Mouse (Mus musculus) erythroblast, embryonic 14.5 days (primary cell): Measurements from ENCODE around the gene Arhgap15.

Experiments
- GATA1 ChIP-seq: IDR thresholded peaks from 2 replicates; pipeline ENCODE4 v1.6.1; 2012; ENCODE audit warnings: low read length, inconsistent platforms, mixed read lengths
- TAL1 ChIP-seq: IDR thresholded peaks from 3 replicates; pipeline ENCODE4 v1.6.1; 2012; ENCODE audit warnings: low read length, inconsistent platforms, mixed read lengths

DNA sequence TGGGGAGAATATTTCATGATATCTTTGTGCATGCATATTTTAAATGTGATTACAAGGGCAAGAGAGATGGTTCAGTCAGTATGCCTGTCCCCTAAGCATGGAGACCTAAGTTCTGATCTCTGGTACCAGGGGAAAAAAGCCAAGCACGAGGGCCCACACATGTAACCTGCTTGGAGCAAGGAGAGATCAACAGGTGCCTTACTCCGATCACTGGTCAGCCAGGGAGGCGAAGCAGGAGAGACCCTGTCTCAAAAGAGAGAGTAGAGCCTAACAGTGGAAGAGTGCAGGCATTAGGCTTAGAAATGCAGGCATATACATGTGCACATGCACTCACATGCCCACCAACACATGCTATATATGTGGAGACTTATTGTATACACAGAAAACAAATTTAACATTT is 19.8 kb upstream of the Arhgap15 start:
- TF ChIP-seq TAL1 (no peak), GATA1 (no peak)
